Mouse (Mus musculus): ENCODE results near the gene Ss18l2. TPM values are rescaled to one million over a fixed set of nuclear protein-coding genes. Genes with fewer than 3 reads are reported as not detected.

Gene Ss18l2
- polyA plus RNA-seq (2015; fragmentation: Nextera tagmentation; extraction: Ambion mirVana): 128 and 142 TPM in 2 replicates

DNA sequence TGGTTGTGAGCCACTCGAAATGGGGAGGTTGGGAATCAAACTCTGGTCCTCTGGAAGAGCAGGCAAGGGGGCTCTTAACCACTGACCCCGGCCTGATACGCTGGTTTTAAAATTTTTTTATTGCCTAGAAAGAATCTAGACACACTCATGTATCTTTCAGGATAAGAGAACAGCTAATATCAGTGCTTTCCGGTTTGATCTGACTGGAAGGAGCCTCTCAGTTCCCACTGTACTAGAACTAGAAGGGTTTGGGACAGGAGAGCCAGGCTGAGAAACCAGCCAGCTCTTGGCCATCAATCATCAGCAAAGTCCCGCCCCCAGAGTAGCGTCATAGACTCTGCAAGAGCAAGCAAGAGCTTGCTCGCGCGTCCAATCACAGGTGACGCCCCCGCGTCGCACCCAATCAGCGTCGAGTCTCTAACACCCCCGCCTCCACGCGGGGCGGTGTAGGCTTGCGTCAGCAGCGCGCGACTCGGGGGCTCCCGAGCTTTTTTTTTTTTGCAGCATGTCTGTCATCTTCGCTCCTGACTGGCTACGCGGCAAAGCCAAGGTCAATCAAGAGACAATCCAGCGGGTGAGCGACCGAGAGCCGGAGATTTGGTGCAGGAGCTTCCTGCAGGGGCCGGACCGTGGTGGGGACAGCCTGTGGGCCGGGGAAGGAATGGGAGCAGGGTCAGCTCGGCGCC is at the start of gene Ss18l2:
TSS of gene Ss18l2 (plus strand) at position 432 of the 686 bp plus-strand sequence.
- H3K4me3 ChIP-seq: peak within 1 kb of the TSS; percentile 78
- peaks cover 27% of the 10 kb centered on the region for H3K4me1 ChIP-seq
- peaks cover 17% of the 10 kb centered on the region for H3K36me3 ChIP-seq
- peak; percentile 100 for ATAC-seq (ENCODE audit: low FRiP score, low read depth)
- H3K9ac ChIP-seq: peak within 1 kb of the TSS; percentile 95
- H3K27me3 ChIP-seq: peaks cover 2% of the 10 kb centered on the region; the same call in 1 of the 2 replicates
- WGBS: 5% methylated on average over 37 of the region's 37 CpGs
- H3K4me2 ChIP-seq (replicated peaks): peak within 1 kb of the TSS; percentile 89
- peak within 1 kb of the TSS; percentile 80 for H3K27ac ChIP-seq
- no peaks in the 10 kb centered on the region for H3K9me3 ChIP-seq

DNA sequence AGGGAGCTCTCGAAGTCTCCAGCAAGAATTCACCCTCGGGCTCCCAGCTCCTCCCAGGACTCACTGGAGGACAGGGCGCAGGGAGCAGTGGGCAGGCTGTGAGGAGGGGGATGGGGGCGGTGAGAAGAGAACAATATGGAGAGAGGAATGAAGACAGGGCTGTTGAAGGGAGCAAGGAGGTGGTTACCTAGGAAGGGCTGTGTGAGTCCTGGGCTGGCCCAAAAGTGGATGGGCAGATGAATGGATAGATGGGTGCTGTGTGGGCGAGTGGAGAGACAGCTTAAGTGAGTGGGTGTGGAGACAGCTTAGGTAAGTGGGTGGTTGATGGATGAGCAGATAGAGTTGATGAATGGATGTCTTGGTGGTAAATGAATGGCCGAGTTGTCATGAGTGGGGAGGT is 46.7 kb upstream of the Ss18l2 start:
- ATAC-seq (ENCODE audit: low FRiP score, low read depth): no peak
- WGBS: 71% methylated on average over 6 of the region's 6 CpGs
- no peak overlapping the region for H3K27ac ChIP-seq
- H3K27me3 ChIP-seq: peaks cover 25% of the 10 kb centered on the region
- no peak overlapping the region for H3K9ac ChIP-seq
- no peak overlapping the region for H3K4me2 ChIP-seq (replicated peaks)
- H3K36me3 ChIP-seq: no peaks in the 10 kb centered on the region
- H3K9me3 ChIP-seq: no peaks in the 10 kb centered on the region
- H3K4me3 ChIP-seq: no peak overlapping the region
- H3K4me1 ChIP-seq: peaks cover 7% of the 10 kb centered on the region; the same call in 1 of the 2 replicates

DNA sequence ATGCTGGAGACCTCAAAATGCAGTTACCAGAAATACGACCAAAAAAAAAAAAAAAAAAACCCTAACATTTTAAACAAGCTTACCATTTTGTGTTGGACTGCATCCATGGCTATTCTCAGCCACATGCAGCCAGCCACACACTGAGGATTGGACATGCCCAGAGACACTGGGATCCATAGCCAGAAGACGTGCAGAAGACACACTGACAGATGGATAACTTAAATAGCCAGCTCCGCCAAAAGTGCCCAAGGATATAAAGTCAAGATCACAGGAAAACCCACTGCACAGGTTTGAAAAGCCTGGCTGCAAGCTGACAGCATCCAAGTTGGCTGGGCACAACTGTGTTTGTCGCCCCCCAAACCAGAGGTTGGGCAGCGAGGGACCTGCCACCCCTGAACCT is 46.0 kb upstream of the Ss18l2 start:
- H3K4me1 ChIP-seq: peaks cover 10% of the 10 kb centered on the region
- no peaks in the 10 kb centered on the region for H3K9me3 ChIP-seq
- H3K27me3 ChIP-seq: peaks cover 32% of the 10 kb centered on the region
- 81% methylated on average over 5 of the region's 5 CpGs for WGBS
- H3K27ac ChIP-seq: no peak overlapping the region
- H3K4me2 ChIP-seq (replicated peaks): no peak overlapping the region
- no peak for ATAC-seq (ENCODE audit: low FRiP score, low read depth)
- H3K4me3 ChIP-seq: no peak overlapping the region
- H3K9ac ChIP-seq: no peak overlapping the region
- H3K36me3 ChIP-seq: no peaks in the 10 kb centered on the region

DNA sequence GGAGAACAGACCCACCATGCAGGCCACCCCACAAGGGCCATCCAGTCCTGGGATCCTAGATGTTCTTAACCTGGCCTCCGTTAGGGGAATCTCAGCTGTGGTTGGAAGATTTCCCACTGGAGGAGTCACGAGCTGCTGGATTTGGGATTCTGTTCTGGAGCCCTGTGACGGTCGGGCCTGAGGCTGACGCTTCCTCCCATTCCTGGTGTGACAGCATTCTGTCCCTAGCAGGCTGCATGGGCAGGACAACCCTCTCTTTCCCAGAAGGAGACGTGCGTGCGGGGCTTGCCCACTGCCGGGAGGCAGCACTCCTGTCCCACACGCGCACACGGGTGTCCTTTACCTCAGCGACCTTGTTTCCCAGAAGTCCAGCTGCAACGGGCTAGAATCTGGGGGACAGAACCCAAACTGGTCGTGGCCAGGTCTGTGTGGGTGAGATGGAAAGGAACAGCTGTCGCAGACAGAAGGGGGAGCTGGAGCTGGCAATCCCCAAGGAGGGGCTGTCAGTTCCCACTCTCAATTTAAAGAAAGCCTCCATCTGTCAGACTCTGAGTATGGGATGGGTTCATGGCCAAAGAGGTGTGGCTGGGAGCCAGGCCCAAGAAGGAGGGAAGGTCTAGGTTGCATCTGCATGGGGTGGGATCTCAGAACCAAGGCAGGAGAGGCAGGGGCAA is 43.0 kb upstream of the Ss18l2 start:
- WGBS: 67% methylated on average over 16 of the region's 16 CpGs
- H3K9me3 ChIP-seq: no peaks in the 10 kb centered on the region
- 0 out of 2 replicates have a peak, but pooled peaks have one; percentile 33 for ATAC-seq (ENCODE audit: low FRiP score, low read depth)

DNA sequence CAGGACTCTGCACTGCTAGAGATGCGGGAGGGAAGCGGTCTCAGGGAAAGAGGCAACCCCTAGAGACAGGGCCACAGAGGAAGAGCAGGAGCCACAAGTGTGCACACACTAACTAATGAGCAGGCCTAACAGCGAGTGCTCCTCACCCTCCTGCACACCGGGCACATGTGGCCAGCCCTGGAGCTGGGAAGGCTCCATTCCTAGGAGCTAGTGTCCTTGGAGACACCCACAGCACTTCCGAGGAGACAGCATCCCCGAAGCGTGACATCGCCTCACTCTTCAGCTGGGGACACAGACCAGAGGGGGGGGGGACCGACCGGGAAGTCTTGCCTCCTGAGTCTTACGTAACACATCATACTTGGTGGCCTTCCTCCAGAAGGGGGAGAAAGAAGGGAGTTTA is 42.3 kb upstream of the Ss18l2 start:
- H3K9ac ChIP-seq: no peak overlapping the region
- no peaks in the 10 kb centered on the region for H3K36me3 ChIP-seq
- H3K4me3 ChIP-seq: no peak overlapping the region
- peaks cover 25% of the 10 kb centered on the region for H3K4me1 ChIP-seq
- H3K4me2 ChIP-seq (replicated peaks): no peak overlapping the region
- no peaks in the 10 kb centered on the region for H3K9me3 ChIP-seq
- ATAC-seq (ENCODE audit: low FRiP score, low read depth): no peak
- H3K27me3 ChIP-seq: peaks cover 53% of the 10 kb centered on the region
- no peak overlapping the region for H3K27ac ChIP-seq
- 85% methylated on average over 11 of the region's 11 CpGs for WGBS

More for the DNA sequence above, 43.0 kb upstream of the Ss18l2 start:
- Histone ChIP-seq H3K4me2 (replicated peaks) (no peak overlapping the region), H3K4me3 (no peak overlapping the region), H3K9ac (peak overlapping the region; percentile 43; the same call in 1 of the 2 replicates), H3K27ac (no peak overlapping the region), H3K4me1 (peaks cover 21% of the 10 kb centered on the region), H3K27me3 (peaks cover 53% of the 10 kb centered on the region), H3K36me3 (no peaks in the 10 kb centered on the region)

DNA sequence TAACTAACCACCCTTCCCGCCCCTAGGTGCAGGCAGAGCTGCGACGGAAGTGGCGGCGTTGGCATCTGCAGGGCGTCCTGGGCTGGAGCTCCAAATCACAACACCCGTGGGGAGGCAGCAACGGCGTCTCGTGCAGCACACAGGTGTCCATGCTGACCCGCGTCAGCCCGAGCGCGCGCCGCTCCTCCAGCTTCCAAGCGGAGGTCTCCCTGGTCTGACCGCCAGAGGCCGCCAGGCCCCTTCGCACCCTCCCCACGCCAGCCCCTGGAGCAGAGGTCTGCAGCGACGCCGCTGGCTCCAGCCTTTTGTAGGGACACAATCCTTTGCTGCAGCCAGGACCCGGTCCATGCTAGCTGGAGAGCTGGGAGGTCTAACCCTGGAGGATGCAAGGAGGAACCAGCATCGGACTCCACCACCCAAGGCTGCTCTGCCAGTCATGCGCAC is 40.8 kb upstream of the Ss18l2 start:
- H3K27ac ChIP-seq: no peak overlapping the region
- WGBS: under 1% methylated on average over 28 of the region's 28 CpGs
- peaks cover 52% of the 10 kb centered on the region for H3K27me3 ChIP-seq

DNA sequence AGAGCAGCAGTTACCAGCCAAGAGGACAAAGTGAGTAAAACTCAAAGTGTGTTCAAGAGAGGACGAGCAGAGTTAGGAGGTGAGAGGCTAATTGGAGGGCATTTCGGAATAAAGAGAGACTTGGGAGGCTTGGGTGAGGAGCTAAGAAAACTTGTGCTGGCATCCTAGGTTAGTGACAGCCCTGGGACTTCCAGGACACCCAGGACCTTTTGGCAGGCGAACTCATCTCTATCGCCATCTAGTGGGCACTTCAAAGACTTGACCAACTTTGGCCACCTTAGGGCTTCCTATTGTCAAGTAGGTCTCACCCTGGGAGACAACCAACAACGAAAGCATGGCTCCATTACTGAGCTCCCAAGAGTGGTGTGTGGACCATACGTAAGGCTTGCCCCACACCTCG is 38.8 kb upstream of the Ss18l2 start:
- no peak for ATAC-seq (ENCODE audit: low FRiP score, low read depth)
- no peak overlapping the region for H3K4me3 ChIP-seq
- H3K9me3 ChIP-seq: no peaks in the 10 kb centered on the region
- H3K4me1 ChIP-seq: peaks cover 28% of the 10 kb centered on the region
- WGBS: 27% methylated on average over 7 of the region's 7 CpGs
- H3K27ac ChIP-seq: no peak overlapping the region
- H3K36me3 ChIP-seq: no peaks in the 10 kb centered on the region
- H3K27me3 ChIP-seq: peaks cover 44% of the 10 kb centered on the region
- no peak overlapping the region for H3K4me2 ChIP-seq (replicated peaks)
- H3K9ac ChIP-seq: no peak overlapping the region

More for the DNA sequence above, 40.8 kb upstream of the Ss18l2 start:
- H3K36me3 ChIP-seq: no peaks in the 10 kb centered on the region
- H3K4me3 ChIP-seq: peak overlapping the region; percentile 35
- peak overlapping the region; percentile 64 for H3K4me2 ChIP-seq (replicated peaks)
- H3K9ac ChIP-seq: peak overlapping the region; percentile 53
- no peaks in the 10 kb centered on the region for H3K9me3 ChIP-seq
- ATAC-seq (ENCODE audit: low FRiP score, low read depth): peak; percentile 69; the same call in 1 of the 2 replicates
- H3K4me1 ChIP-seq: peaks cover 28% of the 10 kb centered on the region

DNA sequence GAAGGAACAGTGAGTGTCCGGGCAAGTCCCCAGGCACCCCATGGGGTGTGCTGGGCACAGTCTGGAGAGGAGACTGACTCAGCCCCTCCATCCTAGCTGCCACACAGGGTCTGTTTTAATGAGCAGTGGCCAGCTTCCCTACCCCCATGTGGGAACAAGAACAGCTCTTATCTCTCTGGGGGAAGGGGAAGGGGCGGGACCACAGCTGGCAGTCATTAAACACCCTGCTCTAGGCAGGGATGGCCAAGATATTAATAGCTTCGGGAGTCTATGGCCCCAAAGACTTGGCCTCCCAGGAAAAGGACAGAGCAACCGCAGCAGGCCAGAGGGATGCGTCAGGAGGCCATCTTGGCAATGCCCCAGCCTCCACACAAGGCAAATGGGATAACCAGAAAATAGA is 37.8 kb upstream of the Ss18l2 start:
- 37% methylated on average over 5 of the region's 5 CpGs for WGBS
- no peak for ATAC-seq (ENCODE audit: low FRiP score, low read depth)
- Histone ChIP-seq H3K9ac (no peak overlapping the region), H3K9me3 (no peaks in the 10 kb centered on the region), H3K27me3 (peaks cover 39% of the 10 kb centered on the region), H3K4me2 (replicated peaks) (no peak overlapping the region), H3K27ac (no peak overlapping the region), H3K4me1 (peaks cover 21% of the 10 kb centered on the region), H3K36me3 (no peaks in the 10 kb centered on the region), H3K4me3 (no peak overlapping the region)

DNA sequence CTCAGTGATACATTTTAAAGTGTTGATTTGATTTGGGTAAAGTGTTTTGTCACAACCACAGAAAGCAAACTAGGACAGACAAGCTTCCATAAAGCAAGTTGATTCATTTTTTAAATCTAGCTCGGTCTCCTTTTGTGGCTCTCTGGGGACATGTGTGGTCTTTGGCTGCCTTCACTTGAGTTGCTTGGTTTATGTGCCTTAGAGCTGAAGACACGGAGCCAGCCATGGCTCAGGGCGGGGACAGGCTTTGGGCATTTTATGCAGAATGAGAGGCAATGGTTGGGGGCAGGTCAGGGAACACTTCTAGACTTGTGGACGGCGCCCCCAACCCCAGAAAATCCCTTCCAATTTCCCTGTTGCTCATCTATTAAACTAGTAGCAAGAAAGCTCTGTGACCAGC is 36.4 kb upstream of the Ss18l2 start:
- Histone ChIP-seq H3K27ac (no peak overlapping the region), H3K27me3 (peaks cover 25% of the 10 kb centered on the region), H3K4me2 (replicated peaks) (no peak overlapping the region), H3K36me3 (no peaks in the 10 kb centered on the region), H3K4me3 (no peak overlapping the region), H3K4me1 (peaks cover 21% of the 10 kb centered on the region), H3K9ac (no peak overlapping the region; the same call in 1 of the 2 replicates), H3K9me3 (no peaks in the 10 kb centered on the region)
- ATAC-seq (ENCODE audit: low FRiP score, low read depth): no peak
- whole genome bisulfite sequencing: 69% methylated on average over 5 of the region's 5 CpGs

DNA sequence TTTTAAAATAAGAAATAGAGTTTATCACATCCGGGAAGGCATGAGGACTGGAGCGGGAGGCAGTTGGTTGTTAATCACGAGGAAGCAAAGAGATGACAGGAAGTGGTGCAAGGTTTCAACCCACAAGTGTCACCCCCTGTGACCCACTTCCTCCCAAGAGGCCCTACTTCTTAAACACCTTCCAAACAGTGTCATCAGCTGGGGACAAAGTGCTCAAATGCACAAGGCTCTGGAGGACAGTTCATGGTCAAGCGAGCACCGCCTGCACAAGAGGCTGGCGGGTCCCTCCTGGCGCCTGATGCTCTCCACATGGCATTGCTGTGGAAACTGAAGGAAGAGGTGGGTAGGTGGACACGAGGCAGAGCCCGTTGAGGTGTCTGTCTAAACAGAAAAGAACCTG is 35.1 kb upstream of the Ss18l2 start:
- Histone ChIP-seq H3K27me3 (peaks cover 12% of the 10 kb centered on the region), H3K27ac (no peak overlapping the region), H3K36me3 (no peaks in the 10 kb centered on the region), H3K9ac (no peak overlapping the region), H3K4me1 (peaks cover 11% of the 10 kb centered on the region), H3K4me3 (no peak overlapping the region), H3K4me2 (replicated peaks) (no peak overlapping the region), H3K9me3 (no peaks in the 10 kb centered on the region)
- 87% methylated on average over 9 of the region's 9 CpGs for WGBS
- no peak for ATAC-seq (ENCODE audit: low FRiP score, low read depth)

DNA sequence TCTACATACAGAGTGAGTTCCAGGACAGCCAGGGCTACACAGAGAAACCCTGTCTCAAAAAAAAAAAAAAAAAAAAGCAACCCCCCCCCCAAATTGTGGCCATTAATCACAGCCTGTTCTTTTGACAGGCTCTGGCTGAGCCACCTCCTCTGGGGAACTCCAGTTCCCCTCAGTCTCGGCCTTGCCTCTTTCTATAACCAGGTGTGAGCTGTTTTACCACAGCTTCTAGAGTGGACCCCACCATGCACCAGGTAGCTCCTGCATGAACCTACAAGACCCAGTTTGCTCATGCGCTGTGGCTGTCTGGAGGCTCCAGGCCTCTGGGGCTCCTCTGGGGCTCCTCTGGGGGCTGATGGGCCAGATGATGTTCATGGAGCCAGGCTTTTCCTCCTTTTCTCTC is 34.6 kb upstream of the Ss18l2 start:
- peaks cover 6% of the 10 kb centered on the region for H3K27me3 ChIP-seq
- 80% methylated on average over 2 of the region's 2 CpGs for WGBS

DNA sequence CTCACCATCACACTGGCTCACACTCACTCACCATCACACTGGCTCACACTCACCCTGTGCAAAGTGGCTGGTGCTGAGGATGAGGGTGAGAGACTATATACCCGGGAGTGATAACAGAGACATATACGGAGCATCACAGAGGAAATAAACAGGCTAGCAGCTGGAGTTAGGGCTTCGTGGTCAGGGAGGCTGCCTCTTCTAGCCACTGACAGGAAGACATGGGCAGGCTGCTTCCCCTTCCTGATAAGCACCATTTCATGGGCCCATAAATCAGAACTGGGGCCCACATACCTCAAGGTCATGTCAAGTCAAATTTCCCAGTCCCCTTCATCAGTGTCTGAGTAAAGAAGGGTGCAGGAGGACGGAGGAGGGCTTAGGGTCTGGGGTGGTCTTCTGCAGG is 33.1 kb upstream of the Ss18l2 start:
- H3K9ac ChIP-seq: no peak overlapping the region
- ATAC-seq (ENCODE audit: low FRiP score, low read depth): no peak
- 0 out of 2 replicates have a peak, but pooled peaks cover 3% of the 10 kb centered on the region for H3K36me3 ChIP-seq
- H3K27ac ChIP-seq: no peak overlapping the region
- H3K4me1 ChIP-seq: peaks cover 8% of the 10 kb centered on the region
- H3K4me3 ChIP-seq: no peak overlapping the region
- H3K27me3 ChIP-seq: no peaks in the 10 kb centered on the region
- 60% methylated on average over 4 of the region's 4 CpGs for WGBS
- no peaks in the 10 kb centered on the region for H3K9me3 ChIP-seq
- no peak overlapping the region for H3K4me2 ChIP-seq (replicated peaks)

More for the DNA sequence above, 34.6 kb upstream of the Ss18l2 start:
- Histone ChIP-seq H3K27ac (no peak overlapping the region), H3K36me3 (no peaks in the 10 kb centered on the region), H3K4me3 (no peak overlapping the region), H3K9me3 (no peaks in the 10 kb centered on the region), H3K9ac (no peak overlapping the region), H3K4me1 (peaks cover 10% of the 10 kb centered on the region), H3K4me2 (replicated peaks) (no peak overlapping the region)
- ATAC-seq (ENCODE audit: low FRiP score, low read depth): no peak

Data from limb, embryonic 13.5 days (tissue).